ENCODE assay signal across 8 mouse cellular contexts in the genomic region with DNA sequence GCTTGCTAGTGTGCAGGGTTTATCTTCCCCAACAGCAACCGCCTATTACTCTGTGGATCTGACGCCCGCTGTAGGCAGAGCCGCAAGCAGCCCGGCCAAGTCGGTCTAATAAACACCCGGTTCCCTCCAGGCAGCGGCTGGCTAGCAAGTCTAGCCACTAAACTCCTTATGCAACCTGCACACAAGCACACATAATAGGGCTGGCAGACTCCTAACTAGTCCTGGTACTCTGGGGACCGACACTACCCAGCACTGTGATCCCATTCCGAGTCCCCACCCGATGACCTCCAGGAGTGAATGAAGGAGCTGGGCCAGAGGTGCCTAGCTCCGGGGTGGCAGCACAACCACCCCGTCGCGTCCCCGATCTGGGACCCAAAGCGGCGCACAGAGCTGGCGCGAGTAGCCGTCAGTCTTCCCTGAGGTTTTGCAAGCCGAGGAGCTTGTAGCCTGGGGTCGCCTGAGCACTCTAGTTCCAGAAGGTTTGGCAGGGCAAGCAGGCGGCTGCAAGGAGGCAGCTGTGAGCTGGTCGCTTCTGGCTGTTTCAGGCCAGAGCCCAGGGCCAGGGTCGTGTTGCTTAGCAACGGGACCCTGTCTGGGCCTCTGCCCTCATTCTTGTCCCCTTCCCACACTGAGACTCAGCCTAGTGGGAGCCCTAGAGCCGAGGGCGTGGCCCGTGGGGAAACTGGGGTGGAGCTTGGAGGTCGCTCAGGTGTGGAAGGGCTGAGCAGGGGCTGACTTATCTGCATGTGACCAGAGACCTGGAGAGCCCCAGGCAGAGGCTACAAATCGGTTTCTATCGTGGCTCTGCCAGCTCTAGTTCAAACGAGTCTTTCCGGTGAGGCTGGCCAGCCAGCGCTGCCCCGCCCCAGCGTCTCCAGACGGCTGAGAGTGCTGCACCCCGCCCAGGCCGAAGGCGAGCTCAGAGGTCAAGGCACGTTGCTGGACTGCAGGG.
DNase-seq lines count a peak whose midpoint lies in the region; ATAC-seq and TF ChIP-seq lines count a peak whose summit lies in the region.

No protein-coding gene starts in this region.

- H3K9me3 ChIP-seq in hindbrain, embryonic 13.5 days = no peaks in the 10 kb centered on the region

- peaks cover 20% of the 10 kb centered on the region for H3K4me1 ChIP-seq in hindbrain, embryonic 13.5 days (replicated peaks)

- TF ChIP-seq CTCF in gastrocnemius, adult 2 months (IDR thresholded peaks at IDR 0.05) = no peak

- H3K4me2 ChIP-seq in hindbrain, embryonic 13.5 days = peak overlapping the region; percentile 55

- H3K9ac ChIP-seq in hindbrain, embryonic 13.5 days = peak overlapping the region; percentile 58

- no peaks in the 10 kb centered on the region for H3K27me3 ChIP-seq in hindbrain, embryonic 13.5 days

- peak; percentile 8 for DNase-seq in thymus, postnatal 4 days
- no peak for DNase-seq in thymus, postnatal 14 days
- peak; percentile 82 for DNase-seq in gastrocnemius, adult 2 months
- peak; percentile 16 to 28 for DNase-seq in layer of hippocampus, postnatal 25 days (ENCODE audit: extremely low spot score in 1 of 2, low spot score in 1 of 2)
- peak; percentile 88 for DNase-seq in lung, postnatal 10 days
- DNase-seq in right cerebral cortex, postnatal 10 days (ENCODE audit: low spot score in 2 of 2) = peak; percentile 43
- no peak for DNase-seq in spleen, adult 12 weeks (ENCODE audit: low spot score)

- peak; percentile 86 for ATAC-seq in hindbrain, embryonic 13.5 days (ENCODE audit: low FRiP score)

- H3K27ac ChIP-seq in gastrocnemius, adult 2 months = peak overlapping the region; percentile 79
- peak overlapping the region; percentile 58 for H3K27ac ChIP-seq in hindbrain, embryonic 13.5 days

- under 1% methylated on average over 43 of the region's 43 CpGs for WGBS in hindbrain, embryonic 13.5 days

- intact Hi-C loops in gastrocnemius, adult 2 months (cut with DNase I) = no loop called here

- peak overlapping the region; percentile 70 for H3K4me3 ChIP-seq in gastrocnemius, adult 2 months
- peak overlapping the region; percentile 29 for H3K4me3 ChIP-seq in hindbrain, embryonic 13.5 days

- H3K36me3 ChIP-seq in hindbrain, embryonic 13.5 days = no peaks in the 10 kb centered on the region

Comparison
In these comparisons a context has a peak if more than half of its experiments do, and no peak if none do; other contexts are left out.
1. DNase-seq: peak in thymus, postnatal 4 days (single experiment), gastrocnemius, adult 2 months (single experiment), layer of hippocampus, postnatal 25 days (2 of 2), lung, postnatal 10 days (single experiment) and right cerebral cortex, postnatal 10 days (2 of 2); none in thymus, postnatal 14 days (single experiment) and spleen, adult 12 weeks (single experiment).